Mouse (Mus musculus): Measurements from ENCODE around the gene Krtcap2.

DNA sequence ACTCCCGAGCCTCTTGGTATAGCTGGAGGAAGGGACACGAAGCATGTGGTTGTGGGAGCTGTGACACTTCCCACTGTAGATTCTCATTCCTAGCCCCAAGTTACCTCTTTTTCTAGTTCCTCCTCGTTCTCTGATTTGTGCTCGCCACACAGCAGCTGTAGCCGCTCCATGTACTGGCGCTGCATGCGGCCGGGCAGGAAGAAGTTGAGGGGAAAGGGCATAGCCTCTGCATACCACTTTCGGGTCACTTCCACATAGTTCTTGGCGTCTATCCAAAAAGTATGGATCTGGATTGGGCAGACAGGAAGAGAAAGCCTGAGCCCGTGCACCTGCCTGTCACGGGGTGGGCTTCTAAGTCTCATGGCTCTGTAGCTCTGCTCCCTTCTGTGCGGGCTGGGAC lies 35.6 kb upstream of the Krtcap2 start:
- TF ChIP-seq CTCF (IDR thresholded peaks at IDR 0.05; ENCODE audit: borderline replicate concordance, control insufficient read depth, extremely low read depth, insufficient read depth, low read length, poor library complexity) = no peak
- no peak for TF ChIP-seq POLR2A (IDR thresholded peaks at IDR 0.05; ENCODE audit: control insufficient read depth, extremely low read depth, insufficient read depth, low read length, poor library complexity)

Data from thymus, adult 2 months (tissue).